Mouse (Mus musculus) left cerebral cortex, postnatal 10 days (tissue): ENCODE results near the gene Lgi1. TPM values are rescaled to one million over a fixed set of nuclear protein-coding genes. Genes with fewer than 3 reads are reported as not detected.

Experiments
- DNase-seq, 2 experiments: peaks; one replicate each; pipeline ENCODE4 v3.0.0; 2021 to 2022; ENCODE audit warnings: low spot score in 2 of 2, mixed read lengths in 1 of 2; ENCODE audit errors: extremely low spot score in 1 of 2
- intact Hi-C: fragments of 180-260 bp; cut with DNase I; formaldehyde crosslinking; loops from one replicate; pipeline ENCODE4 v1.15.1; 2025
- total RNA-seq, 2 experiments: library from RNA; stranded (reverse); gene quantifications; 2 replicates each; pipeline ENCODE4 v1.2.3; 2021

Gene Lgi1
- total RNA-seq, 2 experiments from 2014 or later = 105 to 108 TPM

DNA sequence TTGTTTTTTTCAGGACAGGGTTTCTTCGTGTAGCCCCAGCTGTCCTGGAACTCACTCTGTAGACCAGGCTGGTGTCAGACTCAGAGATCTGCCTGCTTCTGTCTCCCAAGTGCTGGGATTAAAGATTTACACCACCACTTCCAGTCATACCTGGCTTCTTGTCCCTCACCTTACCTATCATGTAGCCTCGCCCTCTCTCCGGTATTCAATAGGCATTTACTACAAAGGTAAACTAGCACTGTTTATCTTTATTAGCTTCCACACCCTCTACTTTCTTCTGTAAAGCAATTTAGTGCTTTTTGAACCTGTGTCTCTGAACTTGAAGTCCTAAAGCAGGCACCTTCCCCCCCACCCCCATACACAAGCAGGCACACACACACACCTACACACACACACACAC lies 87.4 kb downstream of the Lgi1 start:
- no peak for DNase-seq
- intact Hi-C loops = loop anchor here (5.0 to 10.0 kb wide), 4 partner anchors 97 to 397 kb away; no protein-coding TSS in a partner anchor

DNA sequence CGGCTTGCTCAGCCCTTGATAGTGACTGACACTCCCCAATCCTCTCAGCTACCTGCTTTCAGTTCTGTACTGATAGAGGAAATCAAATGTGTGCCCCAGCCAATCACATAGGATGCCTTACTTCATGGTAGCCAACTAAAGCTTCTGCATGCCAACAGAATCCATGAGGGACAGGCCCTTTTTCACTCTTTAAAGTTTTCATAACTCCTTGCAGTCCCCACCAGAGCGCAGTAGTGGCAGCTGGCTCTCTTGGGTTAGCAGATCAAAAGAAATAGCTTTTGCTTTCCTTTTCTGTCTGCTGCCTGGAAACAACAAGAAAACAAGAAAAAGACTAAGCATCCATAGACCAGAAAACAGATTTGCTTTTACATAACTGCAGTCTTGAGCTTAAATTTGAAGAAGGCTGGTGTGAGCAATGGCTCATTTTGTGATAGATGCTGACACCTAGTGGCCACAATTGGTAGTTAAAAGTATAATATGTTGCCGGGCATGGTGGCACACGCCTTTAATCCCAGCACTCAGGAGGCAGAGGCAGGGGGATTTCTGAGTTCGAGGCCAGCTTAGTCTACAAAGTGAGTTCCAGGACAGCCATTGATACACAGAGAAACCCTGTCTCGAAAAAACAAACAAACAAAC lies 88.3 kb downstream of the Lgi1 start:
- intact Hi-C loops = loop anchor here (5.0 to 10.0 kb wide), 4 partner anchors 98 to 398 kb away; no protein-coding TSS in a partner anchor
- DNase-seq = peak in 1 of 2 experiments; percentile 63

DNA sequence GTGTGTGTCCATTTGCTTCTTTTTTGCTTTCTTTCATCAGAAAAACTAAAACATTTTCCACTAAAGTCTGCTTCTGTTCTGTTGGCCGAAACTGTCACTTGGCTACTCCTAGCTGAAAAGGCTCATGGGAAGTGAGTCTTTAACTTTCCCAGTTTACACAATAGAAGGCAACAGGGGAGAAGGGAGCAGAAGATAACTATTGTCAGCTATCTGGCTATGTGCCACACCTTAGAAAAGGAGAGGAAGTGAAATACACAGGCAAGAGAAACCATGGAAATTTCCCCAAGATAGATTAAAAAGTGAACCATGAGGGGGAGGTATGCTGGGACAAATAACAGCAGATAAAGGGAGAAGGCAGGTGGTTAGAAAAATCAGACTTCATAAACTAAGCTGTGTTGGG lies 89.9 kb downstream of the Lgi1 start:
- intact Hi-C loops = loop anchor here (5.0 to 10.0 kb wide), 4 partner anchors 99 to 399 kb away; no protein-coding TSS in a partner anchor
- no peak for DNase-seq

DNA sequence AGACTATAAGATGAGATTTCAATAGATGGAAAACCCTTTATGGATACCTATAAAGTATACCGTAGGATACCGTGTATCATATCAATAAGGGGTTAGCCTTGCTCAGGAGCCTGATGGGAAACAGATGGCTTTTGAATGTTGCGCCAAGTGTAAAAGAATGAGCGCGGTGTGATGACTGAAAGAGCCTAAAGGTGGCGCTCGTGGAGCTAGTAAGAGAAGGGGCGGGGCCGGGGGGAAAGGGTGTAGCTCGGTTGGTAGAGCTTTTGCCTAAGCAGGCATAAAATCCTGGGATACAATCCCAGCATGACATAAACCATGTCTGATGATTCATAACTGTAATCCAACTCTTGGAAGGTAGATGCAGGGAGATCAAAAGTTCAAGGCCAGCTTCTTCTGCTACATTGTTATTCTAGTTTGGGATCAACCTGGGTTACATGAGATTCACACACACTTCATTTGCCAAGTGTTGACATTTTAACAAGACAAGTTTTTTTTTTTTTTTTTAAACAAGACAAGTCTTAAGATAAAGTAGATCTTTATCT lies 90.6 kb downstream of the Lgi1 start:
- intact Hi-C loops = loop anchor here (5.0 to 10.0 kb wide), 4 partner anchors 100 to 400 kb away; no protein-coding TSS in a partner anchor
- no peak for DNase-seq

DNA sequence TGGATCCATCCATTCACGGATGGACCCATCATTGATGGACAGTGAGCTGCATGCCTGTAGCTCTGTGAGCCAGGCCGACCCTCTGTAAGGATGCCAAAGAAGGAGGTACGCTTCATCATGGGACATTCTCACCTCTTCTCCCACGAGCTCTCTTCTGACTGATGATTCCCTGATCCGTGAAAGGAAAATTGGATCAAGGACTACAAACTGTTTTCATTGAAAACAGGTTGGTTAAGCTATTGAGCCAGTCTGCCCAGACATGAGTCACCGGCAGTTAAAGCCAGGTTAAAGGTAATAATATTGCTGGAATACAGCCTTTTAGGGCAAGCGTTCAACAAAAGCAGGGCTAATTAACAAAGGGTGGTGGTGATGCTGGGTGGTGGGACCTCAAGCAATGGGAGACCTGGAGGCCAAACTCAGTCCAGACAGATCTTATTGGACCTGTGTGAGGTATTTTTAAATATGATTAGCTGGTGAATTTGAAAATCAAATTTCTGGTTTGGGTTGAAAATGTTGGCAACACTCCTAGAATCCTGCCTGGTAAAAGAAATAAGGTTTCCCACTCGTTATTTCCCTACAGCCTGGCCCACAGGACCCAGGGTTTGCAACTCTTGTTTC lies 92.0 kb downstream of the Lgi1 start:
- DNase-seq = no peak
- intact Hi-C loops = loop anchor here (10.0 kb wide), 3 partner anchors 102 to 402 kb away; no protein-coding TSS in a partner anchor

DNA sequence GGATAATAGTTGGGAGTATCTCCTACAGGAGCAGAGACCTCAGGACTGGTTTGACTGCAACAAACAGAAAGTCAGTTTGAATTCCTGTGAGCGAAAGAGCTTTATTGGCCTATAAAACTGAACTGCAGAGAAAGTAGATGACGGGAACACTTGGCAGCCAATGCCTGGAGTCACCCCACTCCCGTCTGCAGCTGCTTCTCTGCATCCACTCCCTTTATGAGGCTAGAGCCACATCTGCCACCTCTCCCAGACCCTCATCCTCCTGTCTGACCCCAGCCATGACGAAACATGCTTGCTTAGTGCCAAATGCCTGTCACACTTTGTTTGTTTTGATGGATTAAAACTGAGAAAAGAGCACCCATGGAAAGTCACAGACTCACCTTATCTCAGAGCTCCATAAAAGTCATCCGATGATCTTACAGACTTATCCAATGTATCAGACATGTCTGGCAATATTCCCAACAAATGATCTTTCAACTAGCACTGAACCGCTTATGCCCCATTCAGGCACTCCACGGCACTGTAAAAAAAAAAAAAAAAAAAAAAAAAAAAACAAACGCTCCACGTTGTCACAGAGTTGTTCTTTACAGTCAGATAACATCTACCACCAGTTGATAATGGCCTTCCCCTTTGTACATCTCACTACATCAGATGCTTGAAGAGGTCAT lies 93.8 kb downstream of the Lgi1 start:
- intact Hi-C loops = loop anchor here (10.0 kb wide), 3 partner anchors 103 to 403 kb away; no protein-coding TSS in a partner anchor
- no peak for DNase-seq

DNA sequence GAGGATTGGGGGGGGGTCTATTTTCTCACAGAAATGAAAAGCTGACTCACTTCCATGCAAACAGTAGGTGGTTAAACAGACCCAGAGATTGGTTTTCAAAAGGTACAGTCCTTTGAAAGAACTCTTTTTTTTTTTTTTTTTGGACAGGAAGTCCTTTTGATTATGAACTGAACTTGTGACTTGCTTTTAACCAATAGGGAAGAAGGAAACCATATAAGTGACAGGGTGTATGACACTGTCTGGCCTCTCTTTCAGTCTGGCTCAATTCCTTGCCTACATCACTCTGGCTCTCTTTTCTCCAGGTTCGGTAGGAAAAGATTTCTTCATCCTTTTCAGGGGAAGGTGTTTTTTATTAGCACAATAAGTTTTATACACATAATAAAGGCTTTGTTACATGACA lies 95.0 kb downstream of the Lgi1 start:
- intact Hi-C loops = loop anchor here (10.0 kb wide), 3 partner anchors 104 to 404 kb away; no protein-coding TSS in a partner anchor
- no peak for DNase-seq

Other genes starting within 250 kb of the Lgi1 start
- gene Myof, start 221.0 kb upstream of the Lgi1 start, total RNA-seq = 1 to 10 TPM; 7.2 to 7.8 TPM
- 1 to 10 TPM in 1 of 2 experiments, under 1 TPM in 1; 0.83 to 1.0 TPM for gene Cep55, start 209.5 kb upstream of the Lgi1 start, total RNA-seq
- under 1 TPM in 1 of 2 experiments, not detected in 1; 0.24 TPM for gene Ffar4, start 167.5 kb upstream of the Lgi1 start, total RNA-seq
- 10 to 100 TPM; 12.5 to 13.9 TPM for gene Rbp4, start 139.3 kb upstream of the Lgi1 start, total RNA-seq
- gene Pde6c, start 131.8 kb upstream of the Lgi1 start, total RNA-seq = under 1 TPM; 0.39 to 0.58 TPM
- gene Fra10ac1, start 40.4 kb upstream of the Lgi1 start, total RNA-seq = 10 to 100 TPM; 15.7 to 16.0 TPM
- 1 to 10 TPM; 2.5 to 2.6 TPM for gene Slc35g1, start 131.4 kb downstream of the Lgi1 start, total RNA-seq
- gene Plce1, start 216.6 kb downstream of the Lgi1 start, total RNA-seq = 1 to 10 TPM; 7.1 to 9.3 TPM